Mouse (Mus musculus) CD4-positive naive resting alpha-beta T cell, adult 76 days (primary cell): Measurements from ENCODE around the gene Hba-a1. TPM values are rescaled to one million over a fixed set of nuclear protein-coding genes. Genes with fewer than 3 reads are reported as not detected.

Experiments used
- total RNA-seq: library from RNA; stranded (reverse); gene quantifications from one replicate; pipeline ENCODE4 v1.2.4, GENCODE M21; 2023

Gene Hba-a1
- total RNA-seq: 2,503 TPM

DNA sequence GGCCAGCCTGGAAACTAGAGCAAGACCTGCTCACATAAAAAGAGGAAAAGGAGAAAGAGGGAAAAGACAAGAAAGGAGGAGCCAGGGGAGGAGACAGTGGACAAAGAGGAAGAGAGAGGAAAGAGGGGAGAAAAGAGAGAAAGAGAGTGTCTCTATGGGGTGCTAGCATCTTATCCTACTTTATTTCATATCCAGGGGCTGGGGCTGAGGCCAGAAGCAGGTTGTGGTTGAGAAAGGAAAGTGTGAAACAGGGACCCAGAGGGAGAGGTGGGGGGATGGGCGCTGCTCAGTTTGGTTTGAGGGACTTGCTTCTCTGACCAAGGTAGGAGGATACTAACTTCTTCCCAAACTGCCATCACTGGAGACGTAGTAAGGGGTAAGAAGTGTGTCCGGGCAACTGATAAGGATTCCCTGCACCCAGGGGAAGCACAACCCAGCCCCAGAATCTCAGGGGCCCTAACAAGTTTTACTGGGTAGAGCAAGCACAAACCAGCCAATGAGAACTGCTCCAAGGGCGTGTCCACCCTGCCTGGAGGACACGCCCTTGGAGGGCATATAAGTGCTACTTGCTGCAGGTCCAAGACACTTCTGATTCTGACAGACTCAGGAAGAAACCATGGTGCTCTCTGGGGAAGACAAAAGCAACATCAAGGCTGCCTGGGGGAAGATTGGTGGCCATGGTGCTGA lies at the start of gene Hba-a1:
Hba-a1 (plus strand) TSS at position 421 of the 687 bp plus-strand sequence.

DNA sequence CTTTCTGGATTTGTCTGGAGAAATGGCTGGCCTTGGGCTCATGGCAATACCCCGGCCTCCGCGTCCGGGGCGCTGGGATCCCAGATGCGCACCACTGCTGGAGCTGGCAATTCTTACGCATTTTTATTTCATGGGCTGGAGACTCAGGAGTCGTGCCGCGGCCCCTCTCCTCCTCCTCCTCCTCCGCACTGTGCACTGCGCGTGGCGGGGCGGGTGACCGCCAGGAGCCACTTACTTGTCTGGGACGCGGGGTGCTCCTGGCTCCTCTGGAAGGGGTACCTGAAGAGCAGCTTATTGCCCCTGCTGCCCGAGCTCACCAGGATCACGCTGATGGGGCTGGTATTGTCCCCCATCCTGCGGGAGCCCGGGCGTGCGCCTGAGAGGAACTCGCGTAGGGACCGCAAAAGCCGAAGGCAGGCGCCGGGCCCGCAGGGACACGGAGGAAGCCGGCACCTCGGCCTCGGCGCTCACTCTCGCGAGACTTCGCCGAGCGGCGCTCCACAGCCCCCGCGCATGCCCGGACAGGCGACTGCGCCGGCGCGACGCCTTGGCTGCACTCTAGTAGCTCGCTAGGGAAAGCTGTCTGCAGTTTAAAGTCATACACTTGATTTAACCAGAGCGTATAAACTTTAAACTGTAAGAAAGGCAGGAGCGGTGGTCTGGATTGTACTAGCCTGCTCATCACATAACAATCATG lies 16.0 kb upstream of the Hba-a1 start, which contains the start of gene Nprl3:
Nprl3 (minus strand) TSS at position 520 of the 697 bp plus-strand sequence.

DNA sequence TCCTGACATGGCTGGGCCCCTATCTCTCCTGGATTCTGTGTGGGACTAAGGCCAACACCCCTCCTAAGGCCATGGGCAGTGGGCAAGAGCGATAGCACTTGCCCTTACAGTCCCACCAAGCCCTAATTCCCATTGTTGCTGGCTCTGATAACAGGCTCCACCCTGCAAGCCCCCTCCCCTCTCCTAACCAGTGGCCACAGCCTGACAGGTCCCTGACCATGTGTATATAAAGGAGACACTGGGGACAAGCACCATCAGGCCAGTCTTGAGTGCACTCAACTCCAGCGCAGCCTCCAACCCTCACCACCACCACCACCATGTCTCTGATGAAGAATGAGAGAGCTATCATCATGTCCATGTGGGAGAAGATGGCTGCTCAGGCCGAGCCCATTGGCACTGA lies 7.0 kb upstream of the Hba-a1 start, which contains the start of gene Hba-x:
Hba-x (plus strand) TSS at position 54 of the 400 bp plus-strand sequence.

DNA sequence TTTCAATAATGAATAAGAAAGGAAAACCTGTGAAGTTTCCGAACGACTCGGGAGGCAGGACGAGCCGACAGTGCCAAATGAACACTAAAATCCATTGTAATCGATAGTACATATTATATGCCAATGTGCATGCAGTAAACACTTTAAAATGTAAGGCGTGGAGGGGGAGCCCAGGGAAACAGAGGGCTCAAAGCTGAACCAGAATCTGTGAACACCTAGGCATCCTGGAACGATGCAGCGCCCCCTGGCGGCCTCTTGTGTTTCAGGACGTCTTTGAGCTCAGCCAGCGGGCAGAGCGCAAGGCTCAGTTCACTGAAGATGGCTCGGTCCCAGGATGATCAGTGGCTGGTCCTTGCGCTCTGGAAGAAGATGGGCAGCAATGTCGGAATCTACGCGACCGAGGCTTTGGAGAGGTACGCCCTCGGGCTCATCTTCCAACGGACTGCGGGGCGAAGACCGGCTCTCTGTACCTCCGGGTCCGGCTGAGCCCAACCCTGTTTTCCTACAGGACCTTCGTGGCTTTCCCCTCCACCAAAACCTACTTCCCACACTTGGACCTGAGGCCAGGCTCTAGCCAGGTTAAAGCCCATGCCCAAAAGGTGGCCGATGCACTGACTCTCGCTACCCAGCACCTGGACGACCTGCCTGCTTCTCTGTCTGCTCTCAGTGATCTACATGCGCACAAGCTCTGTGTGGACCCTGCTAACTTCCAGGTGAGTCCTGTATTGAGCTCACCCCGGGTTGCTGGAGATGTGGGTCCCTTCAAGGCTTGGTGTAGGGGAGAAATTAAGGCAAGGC lies 3.6 kb downstream of the Hba-a1 start, which contains the start of gene Hbq1b:
Hbq1b (plus strand) TSS at position 271 of the 798 bp plus-strand sequence.

GRCm38 (mm10) chr11:32296203-32296602 lies 12.9 kb downstream of the Hba-a1 start, which contains the start of gene Hba-a2:
TSS of gene Hba-a2 (plus strand) at chr11:32296489.

DNA sequence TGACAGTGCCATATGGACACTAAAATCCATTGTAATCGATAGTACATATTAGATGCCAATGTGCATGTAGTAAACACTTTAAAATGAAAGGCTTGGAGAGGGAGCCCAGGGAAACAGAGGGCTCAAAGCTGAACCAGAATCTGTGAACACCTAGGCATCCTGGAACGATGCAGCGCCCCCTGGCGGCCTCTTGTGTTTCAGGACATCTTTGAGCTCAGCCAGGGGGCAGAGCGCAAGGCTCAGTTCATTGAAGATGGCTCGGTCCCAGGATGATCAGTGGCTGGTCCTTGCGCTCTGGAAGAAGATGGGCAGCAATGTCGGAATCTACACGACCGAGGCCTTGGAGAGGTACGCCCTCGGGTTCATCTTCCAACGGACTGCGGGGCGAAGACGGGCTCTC lies 16.6 kb downstream of the Hba-a1 start, which contains the start of gene Hbq1a:
Hbq1a (plus strand) TSS at position 205 of the 400 bp plus-strand sequence.

Other genes with a start within 250 kb of the Hba-a1 start
- gene Il9r, start 83.2 kb upstream of the Hba-a1 start, total RNA-seq: 5.5 TPM
- gene Snrnp25, start 78.1 kb upstream of the Hba-a1 start, total RNA-seq: 13.9 TPM
- 0.91 TPM for gene Rhbdf1, start 61.2 kb upstream of the Hba-a1 start, total RNA-seq
- gene Mpg, start 57.0 kb upstream of the Hba-a1 start, total RNA-seq: 24.2 TPM
- 56.2 TPM for gene Nprl3, start 15.8 kb upstream of the Hba-a1 start, total RNA-seq
- gene Hba-x, start 7.1 kb upstream of the Hba-a1 start, total RNA-seq: not detected
- gene Hbq1b, start 3.5 kb downstream of the Hba-a1 start, total RNA-seq: 1.5 TPM
- gene Hba-a2, start 13.0 kb downstream of the Hba-a1 start, total RNA-seq: 3,017 TPM
- gene Hbq1a, start 16.6 kb downstream of the Hba-a1 start, total RNA-seq: not detected
- 0.18 TPM for gene Sh3pxd2b, start 64.3 kb downstream of the Hba-a1 start, total RNA-seq
- 5.8 TPM for gene Ubtd2, start 171.9 kb downstream of the Hba-a1 start, total RNA-seq
- not detected for gene Efcab9, start 248.6 kb downstream of the Hba-a1 start, total RNA-seq
- gene Stk10, start 249.8 kb downstream of the Hba-a1 start, total RNA-seq: 271 TPM